Mouse (Mus musculus): Measurements from ENCODE around the gene Pdap1. TPM values are rescaled to one million over a fixed set of nuclear protein-coding genes. Genes with fewer than 3 reads are reported as not detected.
A peak's percentile ranks its signal among the peaks of the same experiment; 100 is the strongest.
"Not testable (repeated sequence)": the region's sequence is repeated elsewhere in the genome, so short reads cannot be mapped to it uniquely, and the experiment has no call there.

Pdap1 gene
- total RNA-seq, 4 experiments from 2014 or later = 30.2 to 50.2 (median 42.8) TPM

- no peak for DNase-seq (ENCODE audit: low spot score)
Measured at GRCm38 (mm10) chr5:145119385-145119784, 20.7 kb downstream of the Pdap1 start.

DNA sequence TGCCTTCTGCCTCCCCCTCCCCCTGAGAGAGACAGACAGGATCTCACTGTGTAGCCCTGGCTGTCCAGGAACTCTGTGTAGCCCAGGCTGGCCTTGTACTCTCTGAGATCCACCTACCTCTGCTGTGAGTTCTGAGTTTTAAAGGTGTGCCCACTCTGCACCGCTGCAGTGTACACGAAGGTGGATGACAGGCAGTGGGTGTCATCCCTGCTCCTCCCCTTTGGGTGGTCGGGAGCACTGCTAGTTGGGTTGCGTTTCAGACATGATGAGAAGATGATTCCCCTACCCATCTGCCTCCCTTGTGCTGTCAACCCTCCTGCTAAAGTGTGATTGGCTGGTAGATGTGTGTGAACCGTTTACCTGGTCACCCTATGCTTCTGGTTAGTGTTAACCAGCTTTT, 21.6 kb downstream of the Pdap1 start:
- DNase-seq (ENCODE audit: low spot score) = no peak

DNA sequence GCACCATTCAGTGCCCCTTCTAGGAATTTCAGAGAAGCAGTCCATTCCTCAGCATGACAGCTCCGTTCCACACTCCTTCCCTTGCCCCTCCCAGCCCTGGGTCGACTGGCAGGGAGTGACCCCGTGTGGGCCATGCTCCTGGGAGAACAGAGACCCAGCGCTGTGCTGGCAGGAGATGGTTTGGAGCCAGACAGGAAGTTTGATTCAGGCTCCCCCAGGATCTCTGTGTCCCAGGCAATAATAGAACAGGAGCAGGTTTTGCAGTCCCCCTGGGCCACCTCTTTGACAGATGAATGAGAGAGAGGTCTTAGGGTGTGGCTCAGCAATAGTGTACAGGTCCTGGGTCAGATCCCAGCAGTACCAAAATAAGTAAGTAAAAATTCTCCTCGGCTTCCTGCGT, 22.0 kb downstream of the Pdap1 start:
- DNase-seq (ENCODE audit: low spot score) = no peak

DNA sequence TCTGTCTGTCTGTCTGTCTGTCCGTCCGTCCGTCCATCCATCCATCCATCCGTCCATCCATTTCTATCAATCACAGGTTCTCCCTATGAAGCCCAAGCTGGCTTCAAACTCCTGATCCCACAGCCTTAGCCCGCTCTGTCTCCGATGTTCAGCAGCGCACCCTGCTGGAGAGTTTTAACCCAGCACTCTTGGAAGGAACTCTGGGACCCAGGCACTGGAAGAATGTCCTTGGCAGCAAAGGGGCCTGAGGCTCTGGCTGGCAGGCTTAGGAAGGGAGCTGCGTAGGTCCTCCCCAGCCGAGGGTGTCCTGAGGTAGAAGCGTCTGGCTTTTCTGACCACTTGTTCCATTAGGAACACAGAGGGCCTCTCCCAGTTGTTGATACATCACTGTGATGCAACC, 23.1 kb downstream of the Pdap1 start:
- DNase-seq (ENCODE audit: low spot score) = peak; percentile 77

GRCm38 (mm10) chr5:145116316-145116715, 23.7 kb downstream of the Pdap1 start:
- peak; percentile 83 for DNase-seq (ENCODE audit: low spot score)

GRCm38 (mm10) chr5:145115736-145116135, 24.3 kb downstream of the Pdap1 start:
- no peak for DNase-seq (ENCODE audit: low spot score)

DNA sequence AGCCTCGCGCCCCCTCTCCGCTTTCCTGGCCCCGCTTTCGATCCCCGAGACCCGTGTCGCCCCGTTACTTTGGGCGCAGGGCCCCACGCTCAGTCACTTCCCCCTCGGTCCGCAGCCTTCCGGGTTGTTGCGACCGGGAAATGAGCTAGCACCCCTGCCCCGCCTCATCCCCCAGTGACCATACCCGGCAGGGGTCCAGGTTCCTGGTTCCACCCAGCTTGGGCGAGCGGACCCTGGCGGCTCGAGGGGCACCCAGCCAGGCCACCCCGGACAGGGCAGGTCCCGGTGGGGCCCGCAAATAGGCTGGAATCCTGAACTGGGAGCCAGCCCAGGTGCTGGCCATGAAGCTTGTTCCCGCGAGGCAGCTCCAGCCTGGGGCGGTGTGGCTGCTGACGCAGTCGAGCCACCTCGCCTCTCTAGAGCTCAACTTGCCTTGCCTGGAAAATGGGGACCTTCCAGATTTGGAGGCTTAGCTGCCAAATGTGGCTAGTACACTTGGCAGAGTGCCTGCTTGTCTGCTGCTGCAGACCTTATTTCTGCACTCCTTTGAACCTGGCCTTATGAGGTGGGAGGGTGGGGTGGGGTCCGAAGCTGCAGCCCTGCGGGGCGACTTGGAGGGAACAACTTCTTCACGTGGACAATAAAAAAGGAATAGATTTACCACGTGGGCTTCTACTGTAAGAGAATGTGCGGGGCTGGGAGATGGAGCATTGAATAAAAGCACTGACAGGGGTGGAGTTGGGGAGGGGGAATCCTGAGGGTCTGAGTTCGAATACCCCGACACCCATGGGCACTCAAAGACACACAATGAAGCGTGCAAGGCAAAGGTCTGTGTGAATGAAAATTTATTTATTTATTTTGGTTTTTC, 25.2 kb downstream of the Pdap1 start:
- DNase-seq (ENCODE audit: low spot score) = peak; percentile 75

- peak; percentile 60 for DNase-seq (ENCODE audit: low spot score)
Measured at GRCm38 (mm10) chr5:145114071-145114605, 25.9 kb downstream of the Pdap1 start, which contains the start of gene Arpc1b. Gene Arpc1b (plus strand): TSS chr5:145114215.

DNA sequence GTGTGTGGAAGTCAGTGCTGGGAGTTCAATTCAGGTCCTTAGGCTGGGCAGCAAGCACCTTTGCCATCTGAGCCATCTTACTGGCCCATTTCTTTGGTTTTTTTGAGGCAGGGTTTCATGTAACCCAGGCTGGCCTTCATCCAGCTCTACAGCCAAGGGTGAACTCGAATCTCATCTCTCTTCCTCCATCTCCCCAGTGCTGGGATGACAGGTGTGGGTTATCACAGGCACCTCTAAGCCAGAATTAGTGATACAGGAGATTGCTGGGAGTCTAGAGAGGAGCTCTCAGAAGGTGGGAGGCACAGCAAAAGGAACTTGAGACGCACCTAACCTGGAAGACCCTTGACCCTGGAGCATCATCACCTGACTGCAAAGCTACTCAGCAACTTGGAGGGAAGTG, 26.6 kb downstream of the Pdap1 start:
- no peak for DNase-seq (ENCODE audit: low spot score)

GRCm38 (mm10) chr5:145112566-145112965, 27.5 kb downstream of the Pdap1 start:
- DNase-seq (ENCODE audit: low spot score) = no peak

DNA sequence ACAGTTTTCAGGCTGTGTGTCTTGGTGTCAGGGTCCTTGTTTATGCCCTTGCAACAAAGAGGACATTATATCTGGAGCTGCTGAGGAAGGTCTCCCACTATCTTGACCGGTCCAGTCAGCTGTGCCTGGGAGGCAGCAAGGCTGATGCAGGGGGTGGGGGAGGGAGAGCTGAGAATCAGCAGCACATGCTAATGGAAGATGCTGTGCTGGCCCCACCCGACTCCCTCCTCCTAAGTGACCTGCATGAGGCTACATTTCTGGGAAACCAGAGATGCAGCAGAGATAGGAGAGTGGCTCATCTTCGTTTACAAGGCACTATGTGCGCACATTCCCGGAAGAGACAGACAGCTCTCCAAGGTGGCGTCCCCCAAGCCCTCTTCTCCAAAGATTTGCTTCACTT, 29.6 kb downstream of the Pdap1 start:
- no peak for DNase-seq (ENCODE audit: low spot score)

GRCm38 (mm10) chr5:145105694-145106275, 34.3 kb downstream of the Pdap1 start:
- DNase-seq (ENCODE audit: low spot score) = no peak

- DNase-seq (ENCODE audit: low spot score) = no peak
Measured at GRCm38 (mm10) chr5:145104328-145104727, 35.7 kb downstream of the Pdap1 start.

- DNase-seq (ENCODE audit: low spot score) = no peak
Measured at GRCm38 (mm10) chr5:145102706-145103105, 37.3 kb downstream of the Pdap1 start.

GRCm38 (mm10) chr5:145101451-145101850, 38.6 kb downstream of the Pdap1 start:
- DNase-seq (ENCODE audit: low spot score) = not testable (repeated sequence)

DNA sequence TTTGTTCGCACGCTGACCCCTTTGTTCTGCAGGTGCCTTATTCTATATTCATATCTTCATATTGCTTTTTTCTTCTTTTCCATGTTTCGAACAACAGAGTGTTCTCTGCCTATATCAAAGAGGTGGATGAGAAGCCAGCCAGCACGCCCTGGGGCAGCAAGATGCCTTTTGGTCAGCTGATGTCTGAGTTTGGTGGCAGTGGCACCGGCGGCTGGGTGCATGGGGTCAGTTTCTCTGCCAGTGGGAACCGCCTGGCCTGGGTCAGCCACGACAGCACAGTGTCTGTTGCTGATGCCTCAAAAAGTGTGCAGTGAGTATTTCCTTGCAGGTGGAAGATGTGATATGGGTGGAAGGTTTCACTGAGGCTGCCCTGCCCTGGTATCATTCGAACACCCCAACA, 39.1 kb downstream of the Pdap1 start:
- DNase-seq (ENCODE audit: low spot score) = no peak

DNA sequence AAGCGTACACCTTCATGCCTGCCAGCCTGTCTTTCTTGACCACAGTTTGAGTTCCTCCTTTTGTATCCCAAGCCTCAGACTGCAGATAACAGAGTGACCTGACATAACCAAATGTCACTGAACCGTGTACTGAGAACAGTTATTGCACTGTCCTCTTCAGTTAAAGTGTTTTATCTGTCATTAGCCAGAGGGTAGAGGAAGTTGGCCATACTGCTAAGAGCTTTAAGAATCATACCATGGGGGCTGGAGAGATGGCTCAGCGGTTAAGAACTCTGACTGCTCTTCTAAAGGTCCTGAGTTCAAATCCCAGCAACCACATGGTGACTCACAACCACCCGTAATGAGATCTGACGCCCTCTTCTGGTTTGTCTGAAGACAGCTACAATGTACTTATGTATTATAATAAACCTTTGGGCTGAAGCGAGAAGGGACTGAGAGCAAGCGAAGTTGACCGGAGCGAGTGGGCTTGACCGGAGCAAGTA, 41.7 kb downstream of the Pdap1 start:
- no peak for DNase-seq (ENCODE audit: low spot score)

DNA sequence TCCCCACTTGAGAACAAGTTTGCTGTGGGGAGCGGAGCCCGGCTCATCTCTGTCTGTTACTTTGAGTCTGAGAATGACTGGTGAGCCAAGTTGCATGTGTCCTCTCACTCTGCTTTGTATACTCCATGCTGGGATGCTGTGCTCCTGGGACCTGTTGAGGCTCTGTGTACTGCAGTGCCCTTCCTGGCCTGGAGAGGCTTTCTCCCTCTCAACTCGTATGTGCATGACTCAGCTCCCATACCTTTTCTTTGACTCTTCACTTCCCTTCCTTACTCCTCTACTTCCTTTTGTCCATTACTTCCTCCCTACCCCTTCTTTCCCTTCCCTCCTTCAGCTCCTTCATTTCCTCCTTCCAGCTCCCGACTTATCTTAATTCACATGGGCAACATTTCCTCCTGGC, 43.8 kb downstream of the Pdap1 start:
- no peak for DNase-seq (ENCODE audit: low spot score)

DNA sequence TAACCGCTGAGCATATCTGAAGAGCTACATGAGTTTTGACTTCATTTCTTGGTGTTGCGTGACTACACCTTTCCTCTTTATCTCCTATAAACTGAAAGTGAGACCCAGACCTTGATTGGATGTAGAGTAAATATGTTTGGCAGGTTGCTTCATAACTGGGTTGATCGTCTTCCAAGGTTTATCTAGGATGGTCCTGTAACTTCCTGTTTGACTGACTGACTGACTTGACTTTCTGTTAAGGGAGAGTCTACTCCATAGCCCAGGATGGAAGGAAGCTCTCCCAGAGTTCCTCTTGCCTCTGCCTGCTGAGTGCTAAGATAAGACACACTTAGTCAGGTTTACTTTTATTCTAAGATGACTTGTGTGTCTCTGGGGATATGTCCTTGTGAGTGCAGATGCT, 50.2 kb downstream of the Pdap1 start:
- no peak for DNase-seq (ENCODE audit: low spot score)

GRCm38 (mm10) chr5:145088186-145088585, 51.9 kb downstream of the Pdap1 start:
- DNase-seq (ENCODE audit: low spot score) = no peak

DNA sequence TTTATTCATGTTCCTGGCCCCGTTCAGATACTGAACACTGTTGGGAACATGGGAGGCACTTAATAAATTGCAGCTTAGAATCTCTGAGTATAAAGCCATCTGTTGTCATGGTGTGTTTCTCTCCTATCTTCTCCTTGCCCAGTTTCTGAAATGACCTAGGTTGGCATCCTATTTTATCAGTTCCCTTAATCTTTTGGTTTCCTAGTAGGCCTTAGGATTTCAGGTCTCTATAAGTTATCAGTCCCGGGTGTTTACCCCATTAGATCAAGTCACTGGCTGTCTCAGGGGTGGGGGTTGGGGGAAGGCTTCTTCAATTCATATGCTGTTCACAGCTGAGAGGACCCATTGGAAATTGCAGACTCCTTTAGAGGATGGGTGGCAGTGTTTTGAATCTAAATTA, 55.2 kb downstream of the Pdap1 start:
- DNase-seq (ENCODE audit: low spot score) = no peak

DNA sequence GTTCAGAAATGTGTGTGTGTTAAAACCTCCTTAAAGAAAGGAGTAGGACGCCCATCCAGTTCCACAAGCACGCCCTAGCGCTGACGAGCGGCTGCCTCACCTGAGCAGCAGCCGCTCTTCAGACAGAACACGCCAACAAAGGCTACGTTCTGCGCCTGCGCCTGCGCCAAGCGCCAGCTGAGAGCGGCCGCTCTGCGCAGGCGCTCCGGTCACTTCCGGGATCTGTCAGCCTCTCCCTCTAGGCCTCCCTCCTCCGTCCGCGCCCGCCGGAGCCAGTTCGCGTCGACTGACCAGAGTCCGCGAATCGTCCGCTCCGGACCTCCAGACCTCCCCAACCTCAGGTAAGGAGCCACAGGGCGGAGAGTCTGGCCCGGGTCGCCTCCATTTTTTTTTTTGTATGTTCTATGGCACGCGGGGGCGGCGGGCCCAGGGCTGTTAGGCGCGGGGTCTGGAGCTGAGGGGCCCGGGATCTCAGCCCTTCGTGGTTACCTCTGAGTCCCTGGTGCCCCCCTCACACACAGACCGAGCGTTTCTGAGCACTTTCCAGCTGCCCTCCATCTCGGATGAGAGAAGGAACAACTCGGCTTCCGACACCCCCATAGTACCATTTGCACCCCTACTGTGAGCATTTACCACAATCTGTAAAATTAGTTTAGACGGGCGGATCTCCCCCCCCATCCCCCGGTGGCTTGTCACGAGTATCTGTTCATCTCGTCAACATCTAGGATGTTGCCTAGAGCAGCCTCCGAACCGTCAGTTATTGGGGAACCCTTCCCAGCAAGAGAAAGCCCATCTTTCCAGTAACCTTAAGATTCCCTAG, 56.2 kb downstream of the Pdap1 start, which contains the start of the genes Arpc1a and Kpna7:
TSS of gene Arpc1a (plus strand) at position 199 of the 820 bp plus-strand sequence.
TSS of gene Kpna7 (minus strand) at position 399 of the 820 bp plus-strand sequence.
- DNase-seq (ENCODE audit: low spot score) = peak; percentile 88

Measured in heart, adult 8-10 months (tissue).